Mouse (Mus musculus) spleen, adult 2 months (tissue): ENCODE data around the gene Pla2g2d. TPM values are rescaled to one million over a fixed set of nuclear protein-coding genes. Genes with fewer than 3 reads are reported as not detected.

Source experiments
- DNase-seq, 2 experiments: peaks; one replicate each; pipeline versions ENCODE4 v3.0.0 to v3.0.0-alpha.2; 2012 to 2021; ENCODE audit warnings: low spot score in 2 of 2, low read depth in 1 of 2
- H3K27ac ChIP-seq: fragments of 200-500 bp; 2 replicates; pipeline ENCODE4 v1.5.1; 2012; ENCODE audit warnings: low read length, inconsistent platforms; ENCODE audit not compliant: insufficient read depth
- H3K27me3 ChIP-seq: fragments of 200-500 bp; 2 replicates; pipeline ENCODE4 v1.6.1; 2012; ENCODE audit warnings: mild to moderate bottlenecking, moderate library complexity, low read length, inconsistent platforms; ENCODE audit not compliant: control insufficient read depth, insufficient read depth
- H3K36me3 ChIP-seq: fragments of 200-500 bp; 2 replicates; pipeline ENCODE4 v1.6.1; 2012; ENCODE audit warnings: mild to moderate bottlenecking, low read length, inconsistent platforms; ENCODE audit not compliant: control insufficient read depth, insufficient read depth
- H3K4me1 ChIP-seq: fragments of 200-500 bp; 2 replicates; pipeline ENCODE4 v1.6.1; 2011; ENCODE audit warnings: inconsistent platforms; ENCODE audit not compliant: control insufficient read depth, insufficient read depth, insufficient read length
- H3K4me3 ChIP-seq: fragments of 200-500 bp; 2 replicates; pipeline ENCODE4 v1.5.1; 2011; ENCODE audit warnings: mild to moderate bottlenecking, inconsistent platforms; ENCODE audit not compliant: insufficient read depth, insufficient read length; ENCODE audit errors: extremely low read depth
- CTCF ChIP-seq: fragments of 200-500 bp; IDR thresholded peaks from 2 replicates; pipeline ENCODE4 v1.5.1; 2011; ENCODE audit warnings: mild to moderate bottlenecking, inconsistent platforms; ENCODE audit not compliant: insufficient read depth, insufficient read length, insufficient replicate concordance; ENCODE audit errors: extremely low read depth
- POLR2A ChIP-seq: fragments of 200-500 bp; IDR thresholded peaks from 2 replicates; pipeline ENCODE4 v1.6.1; 2011; ENCODE audit warnings: low read depth, low read length, inconsistent platforms
- WGBS: fragments of 180-500 bp; shearing (Covaris S2); methylation state at CpG from one replicate; pipeline ENCODE4 v1.1.7; 2018; 5-methylcytosine and 5-hydroxymethylcytosine counted together
- polyA plus RNA-seq: library from polyadenylated mRNA; depleted of rRNA; stranded (reverse); fragments of >200 nt; gene quantifications from 2 replicates; pipeline ENCODE4 v1.2.3, GENCODE M21; 2012

Pla2g2d gene
- polyA plus RNA-seq, 1 experiment, result 77.6 TPM

DNA sequence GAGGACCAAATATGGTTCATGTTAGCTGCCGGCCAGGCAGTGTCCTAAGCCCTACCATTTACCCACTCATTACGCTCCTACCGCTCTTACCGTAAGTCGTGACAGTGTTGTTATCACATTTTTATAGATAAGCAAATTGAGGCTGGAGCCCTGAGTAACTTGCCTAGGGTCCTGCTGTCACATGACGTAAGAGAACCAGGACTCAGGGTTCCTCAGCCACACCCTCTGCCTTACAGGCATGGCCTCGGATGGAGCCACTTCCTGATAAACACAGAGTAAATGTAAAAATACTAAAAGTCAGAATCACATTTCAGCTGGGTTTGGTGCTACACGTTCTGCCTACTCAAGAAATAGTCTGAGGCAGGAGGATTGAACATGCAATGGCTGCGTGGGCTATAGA, 21.1 kb upstream of the Pla2g2d start:
- Histone ChIP-seq H3K4me1 (no peaks in the 10 kb centered on the region), H3K27ac (no peak overlapping the region), H3K36me3 (no peaks in the 10 kb centered on the region), H3K27me3 (no peaks in the 10 kb centered on the region), H3K4me3 (no peak overlapping the region)
- DNase-seq, result no peak
- WGBS, result 78% methylated on average over 9 of the region's 9 CpGs
- TF ChIP-seq CTCF (no peak), POLR2A (no peak)

DNA sequence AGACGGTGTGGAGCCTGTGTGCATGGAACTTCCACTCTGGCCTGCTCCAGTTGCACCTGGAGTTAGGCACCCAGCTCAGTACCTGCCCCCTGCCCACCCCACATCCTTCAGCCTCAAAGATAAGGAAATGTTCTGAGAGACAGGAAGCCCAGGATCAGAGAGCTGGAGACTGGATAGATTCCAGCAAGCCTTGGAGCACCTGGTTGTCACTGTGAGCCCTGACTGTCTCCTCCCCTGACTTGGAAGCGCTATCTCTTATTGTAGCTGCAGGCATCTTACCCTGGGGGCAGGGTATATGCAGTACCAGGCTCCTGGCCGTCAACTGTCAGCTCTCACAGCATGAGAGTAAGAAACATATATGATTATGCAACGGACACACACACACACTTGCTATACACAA, 20.1 kb upstream of the Pla2g2d start:
- TF ChIP-seq CTCF (no peak), POLR2A (no peak)
- H3K27me3 ChIP-seq, result no peaks in the 10 kb centered on the region
- H3K36me3 ChIP-seq, result no peaks in the 10 kb centered on the region
- H3K27ac ChIP-seq, result no peak overlapping the region
- H3K4me1 ChIP-seq, result no peaks in the 10 kb centered on the region
- H3K4me3 ChIP-seq, result no peak overlapping the region
- DNase-seq, result no peak
- WGBS, result 83% methylated on average over 4 of the region's 4 CpGs

DNA sequence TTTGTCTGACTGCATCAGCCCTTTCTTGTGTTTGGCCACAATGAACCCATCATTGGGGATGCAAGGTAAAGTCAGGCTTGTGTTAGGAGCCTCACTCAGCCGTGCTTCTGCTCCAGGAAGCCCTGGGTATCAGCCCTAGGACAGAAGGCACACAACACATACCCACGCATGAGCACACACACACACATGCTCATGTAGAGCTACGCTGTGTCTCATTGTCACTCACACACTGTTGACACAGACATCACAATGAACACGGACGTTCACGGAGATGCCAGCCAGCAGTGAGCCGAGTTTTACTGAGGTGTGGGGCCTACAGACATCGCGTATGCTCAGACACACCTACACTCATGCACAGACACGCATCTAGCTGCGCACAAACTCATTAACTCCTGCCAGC, 19.6 kb upstream of the Pla2g2d start:
- Histone ChIP-seq H3K4me3 (no peak overlapping the region), H3K27ac (no peak overlapping the region), H3K36me3 (no peaks in the 10 kb centered on the region), H3K4me1 (no peaks in the 10 kb centered on the region), H3K27me3 (no peaks in the 10 kb centered on the region)
- WGBS, result 81% methylated on average over 11 of the region's 11 CpGs
- DNase-seq, result no peak
- TF ChIP-seq CTCF (no peak), POLR2A (no peak)

DNA sequence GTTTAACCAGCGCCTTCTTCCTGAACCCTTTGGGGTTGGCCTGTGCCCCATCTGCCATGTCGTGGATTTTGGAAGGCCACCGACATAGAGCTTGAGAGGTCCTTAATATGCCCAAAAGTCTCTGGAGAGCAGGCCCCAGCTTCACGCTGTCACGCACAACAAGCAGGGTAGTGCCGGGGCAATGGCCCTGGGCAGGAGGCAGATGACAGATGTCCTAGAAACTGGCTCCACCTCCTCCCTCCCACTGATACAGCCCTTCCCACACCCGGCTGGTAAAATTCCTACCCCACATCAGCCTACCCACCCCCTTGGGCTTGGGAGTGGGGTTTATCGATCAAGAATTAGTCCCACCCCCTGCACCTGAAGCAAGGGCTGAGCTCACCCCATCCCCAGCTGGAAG, 18.1 kb upstream of the Pla2g2d start, which contains the start of gene Pla2g2f:
Gene Pla2g2f (minus strand): TSS at position 211 of the 400 bp plus-strand sequence.
- no peak within 1 kb of the TSS for H3K4me3 ChIP-seq
- no peak within 1 kb of the TSS for H3K27ac ChIP-seq
- WGBS, result 90% methylated on average over 8 of the region's 8 CpGs
- no peaks in the 10 kb centered on the region for H3K4me1 ChIP-seq
- H3K27me3 ChIP-seq, result no peaks in the 10 kb centered on the region
- no peaks in the 10 kb centered on the region for H3K36me3 ChIP-seq
- no peak for TF ChIP-seq CTCF
- no peak for TF ChIP-seq POLR2A
- DNase-seq, result no peak

DNA sequence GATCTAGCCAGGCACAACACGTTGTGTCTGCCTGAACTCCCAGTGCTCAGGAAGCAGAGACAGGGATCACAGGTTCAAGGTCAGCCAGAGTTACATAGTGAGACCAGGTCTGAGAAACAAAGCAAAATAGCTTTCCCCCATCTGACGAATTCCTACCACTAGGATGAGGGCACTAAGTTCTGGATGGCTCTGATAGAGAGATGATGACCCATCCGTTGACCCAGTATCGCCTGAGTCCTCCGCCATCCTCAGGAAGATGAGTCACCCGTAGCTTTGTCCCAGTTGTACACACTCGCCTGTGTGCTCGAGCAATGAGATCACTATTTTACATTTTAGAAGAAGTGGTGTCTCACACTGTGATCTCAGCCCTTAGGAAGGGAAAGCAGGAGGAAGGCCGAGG, 13.3 kb upstream of the Pla2g2d start:
- no peaks in the 10 kb centered on the region for H3K27me3 ChIP-seq
- no peak overlapping the region for H3K27ac ChIP-seq
- H3K36me3 ChIP-seq, result no peaks in the 10 kb centered on the region
- H3K4me1 ChIP-seq, result no peaks in the 10 kb centered on the region
- no peak overlapping the region for H3K4me3 ChIP-seq
- no peak for TF ChIP-seq POLR2A
- TF ChIP-seq CTCF, result no peak
- 68% methylated on average over 9 of the region's 9 CpGs for WGBS
- DNase-seq, result no peak

DNA sequence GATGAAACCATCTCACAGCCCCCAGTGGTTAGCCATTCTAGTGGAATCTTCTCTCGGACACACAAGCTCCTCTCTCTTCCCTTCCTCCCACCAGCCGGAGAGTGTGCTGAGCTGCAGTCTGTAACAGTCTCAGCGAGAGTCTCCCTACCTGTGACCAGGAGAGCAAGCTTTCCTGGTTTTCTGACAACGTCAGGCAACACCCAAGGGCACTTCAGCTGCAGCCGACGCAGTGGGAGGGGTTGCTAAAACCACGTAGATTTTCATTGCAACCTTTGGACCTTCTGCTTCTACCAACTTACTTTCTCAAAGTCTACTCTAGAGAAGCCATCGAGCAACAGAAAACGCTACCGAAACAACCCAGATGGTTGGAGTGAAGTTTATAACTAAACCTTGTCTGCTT, 3.6 kb upstream of the Pla2g2d start:
- no peaks in the 10 kb centered on the region for H3K4me1 ChIP-seq
- H3K27ac ChIP-seq, result no peak overlapping the region
- 85% methylated on average over 10 of the region's 10 CpGs for WGBS
- TF ChIP-seq CTCF, result no peak
- TF ChIP-seq POLR2A, result no peak
- no peaks in the 10 kb centered on the region for H3K27me3 ChIP-seq
- no peak for DNase-seq
- no peak overlapping the region for H3K4me3 ChIP-seq
- no peaks in the 10 kb centered on the region for H3K36me3 ChIP-seq

DNA sequence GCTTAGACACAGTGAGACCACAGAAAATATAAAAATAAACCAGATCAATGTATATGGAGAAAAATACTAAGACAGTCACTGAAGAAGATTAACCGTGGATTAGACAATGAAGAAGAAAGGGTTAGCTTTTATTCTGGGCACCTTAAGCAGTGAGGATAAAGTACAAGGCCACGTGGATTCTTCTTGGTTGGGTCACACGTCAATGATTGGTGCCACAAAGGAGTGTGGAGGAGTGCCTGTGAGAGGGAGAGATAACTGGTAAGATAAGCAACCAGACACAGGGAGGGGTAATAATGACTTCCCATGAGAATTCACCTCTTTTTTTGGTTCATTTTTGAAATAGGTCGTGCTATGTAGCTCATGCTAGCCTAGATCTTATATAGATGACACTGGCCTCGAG, 3.1 kb upstream of the Pla2g2d start:
- WGBS, result 77% methylated on average over 5 of the region's 5 CpGs
- Histone ChIP-seq H3K27ac (no peak overlapping the region), H3K27me3 (no peaks in the 10 kb centered on the region), H3K36me3 (no peaks in the 10 kb centered on the region), H3K4me3 (no peak overlapping the region), H3K4me1 (no peaks in the 10 kb centered on the region)
- TF ChIP-seq POLR2A, result no peak
- no peak for TF ChIP-seq CTCF
- no peak for DNase-seq
